In genomic region chr5:103911555-103911954, GRCm38 (mm10) we compare ENCODE assay signal across 8 mouse cellular contexts. TPM values are rescaled to one million over a fixed set of nuclear protein-coding genes. Genes with fewer than 3 reads are reported as not detected.
A peak's percentile ranks its signal among the peaks of the same experiment; 100 is the strongest.
DNase-seq lines count a peak whose midpoint lies in the region; ATAC-seq and TF ChIP-seq lines count a peak whose summit lies in the region.

No protein-coding gene starts in this region.

- H3K4me2 ChIP-seq in heart, embryonic 13.5 days: peak overlapping the region; percentile 76

- no peaks in the 10 kb centered on the region for H3K36me3 ChIP-seq in heart, embryonic 13.5 days
- no peaks in the 10 kb centered on the region for H3K36me3 ChIP-seq in hindbrain, embryonic 10.5 days
- no peaks in the 10 kb centered on the region for H3K36me3 ChIP-seq in midbrain, embryonic 10.5 days

- POLR2A ChIA-PET in Patski (lab: Charles Lee): no interaction called here

- DNase-seq in heart, postnatal 14 days: no peak
- no peak for DNase-seq in Patski (ENCODE audit: low read depth, low spot score)
- no peak for DNase-seq in hindbrain, embryonic 10.5 days (ENCODE audit: low spot score)
- no peak for DNase-seq in midbrain, embryonic 10.5 days (ENCODE audit: low spot score)
- DNase-seq in ovary, adult 18-20 months (ENCODE audit: low spot score): no peak
- no peak for DNase-seq in ovary, postnatal 36 days (ENCODE audit: low spot score)

- CTCF ChIA-PET in Patski (lab: Charles Lee): interaction anchor here (0.9 to 4.7 kb wide), 3 partner anchors 17 to 131 kb away, joined by 3 to 36 read pairs (median 4); no protein-coding TSS in a partner anchor

- H3K27me3 ChIP-seq in heart, embryonic 13.5 days (replicated peaks): no peaks in the 10 kb centered on the region; the same call in 1 of the 2 replicates
- peaks cover 12% of the 10 kb centered on the region for H3K27me3 ChIP-seq in Patski
- H3K27me3 ChIP-seq in hindbrain, embryonic 10.5 days (ENCODE audit: insufficient read depth, poor library complexity, severe bottlenecking): no peaks in the 10 kb centered on the region
- H3K27me3 ChIP-seq in midbrain, embryonic 10.5 days (ENCODE audit: low read depth, poor library complexity, severe bottlenecking): peaks cover 17% of the 10 kb centered on the region

- no peak overlapping the region for H3K9ac ChIP-seq in heart, embryonic 13.5 days

- in situ Hi-C loops in Patski (cut with MboI; ENCODE audit: low pct_unique_long_range_greater_than_20kb): no loop called here

- intact Hi-C loops in heart, postnatal 14 days (cut with DNase I): loop anchor here (5.0 kb wide), 1 partner anchor 54 kb away; no protein-coding TSS in a partner anchor

- H3K4me3 ChIP-seq in heart, embryonic 13.5 days: peak overlapping the region; percentile 94
- H3K4me3 ChIP-seq in hindbrain, embryonic 10.5 days: peak overlapping the region; percentile 88
- H3K4me3 ChIP-seq in midbrain, embryonic 10.5 days: peak overlapping the region; percentile 90

- WGBS in heart, embryonic 13.5 days: 72% methylated on average over 5 of the region's 5 CpGs
- 80% methylated on average over 5 of the region's 5 CpGs for WGBS in hindbrain, embryonic 10.5 days
- 83% methylated on average over 5 of the region's 5 CpGs for WGBS in midbrain, embryonic 10.5 days

- no peak for TF ChIP-seq CTCF in Patski (IDR thresholded peaks at IDR 0.05)

- H3K4me1 ChIP-seq in heart, embryonic 13.5 days: peaks cover 20% of the 10 kb centered on the region; the same call in 1 of the 2 replicates
- peaks cover 18% of the 10 kb centered on the region for H3K4me1 ChIP-seq in hindbrain, embryonic 10.5 days (replicated peaks)
- peaks cover 16% of the 10 kb centered on the region for H3K4me1 ChIP-seq in midbrain, embryonic 10.5 days

- ATAC-seq in heart, embryonic 13.5 days (ENCODE audit: extremely low read depth, insufficient number of reproducible peaks, low FRiP score, low TSS enrichment): no peak
- peak; percentile 6 for ATAC-seq in Patski
- ATAC-seq in activated CD4-positive, CD25-positive, alpha-beta regulatory T cell, adult 4 months: no peak

- H3K9me3 ChIP-seq in heart, embryonic 13.5 days: no peaks in the 10 kb centered on the region
- H3K9me3 ChIP-seq in hindbrain, embryonic 10.5 days: no peaks in the 10 kb centered on the region
- H3K9me3 ChIP-seq in midbrain, embryonic 10.5 days (replicated peaks): no peaks in the 10 kb centered on the region

- H3K27ac ChIP-seq in heart, embryonic 13.5 days (replicated peaks): no peak overlapping the region
- H3K27ac ChIP-seq in hindbrain, embryonic 10.5 days: no peak overlapping the region
- no peak overlapping the region for H3K27ac ChIP-seq in midbrain, embryonic 10.5 days (replicated peaks)

RNA-seq across cellular contexts. Expression of gene Klhl8, which starts 0.5 kb away (rescaled TPM):
- 8.5 and 10.2 TPM in 2 replicates for polyA plus RNA-seq in heart, embryonic 13.5 days (2015; fragmentation: Nextera tagmentation; extraction: Ambion mirVana)
- total RNA-seq in heart, postnatal 14 days (2021): 10 to 100 TPM; 13.0 to 13.9 TPM
- polyA plus RNA-seq in Patski (2021): 5.5 TPM
- polyA plus RNA-seq in hindbrain, embryonic 10.5 days (2016; fragmentation: Nextera tagmentation; extraction: Ambion mirVana): 12.7 and 12.8 TPM in 2 replicates
- 11.5 TPM in 2 replicates for polyA plus RNA-seq in midbrain, embryonic 10.5 days (2016; fragmentation: Nextera tagmentation; extraction: Ambion mirVana)
- under 1 TPM; 0.44 to 0.88 TPM for polyA plus RNA-seq in activated CD4-positive, CD25-positive, alpha-beta regulatory T cell, adult 4 months (2017; shearing (Covaris generic))
